Mouse (Mus musculus) lung, embryonic 15.5 days (tissue): ENCODE data around the gene Lrrc4b. TPM values are rescaled to one million over a fixed set of nuclear protein-coding genes. Genes with fewer than 3 reads are reported as not detected.

Experiments
- ATAC-seq: fragments of 200-750 bp; cut with Nextera tagmentation; 2 replicates; pipeline ENCODE4 v1.8.0; 2017; ENCODE audit warnings: moderate number of reproducible peaks, borderline replicate concordance; ENCODE audit not compliant: low FRiP score, low TSS enrichment; ENCODE audit errors: extremely low read depth
- H3K27ac ChIP-seq: fragments of 300-500 bp; sonication (generic); 2 replicates; pipeline ENCODE4 v1.5.1; 2015; ENCODE audit warnings: moderate library complexity, mild to moderate bottlenecking, inconsistent platforms
- H3K27me3 ChIP-seq: fragments of 300-500 bp; sonication (generic); 2 replicates; pipeline ENCODE4 v1.6.1; 2015; ENCODE audit warnings: inconsistent platforms
- H3K36me3 ChIP-seq: fragments of 300-500 bp; sonication (generic); 2 replicates; pipeline ENCODE4 v1.6.1; 2015; ENCODE audit warnings: inconsistent platforms
- H3K4me1 ChIP-seq: fragments of 300-500 bp; sonication (generic); 2 replicates; pipeline ENCODE4 v1.6.1; 2015; ENCODE audit warnings: inconsistent platforms
- H3K4me2 ChIP-seq: fragments of 300-500 bp; sonication (generic); 2 replicates; pipeline ENCODE4 v1.6.1; 2015; ENCODE audit warnings: inconsistent platforms, mild to moderate bottlenecking, moderate library complexity
- H3K4me3 ChIP-seq: fragments of 300-500 bp; sonication (generic); 2 replicates; pipeline ENCODE4 v1.5.1; 2015; ENCODE audit warnings: mild to moderate bottlenecking, inconsistent platforms
- H3K9ac ChIP-seq: fragments of 300-500 bp; sonication (generic); 2 replicates; pipeline ENCODE4 v1.6.1; 2015; ENCODE audit warnings: inconsistent platforms
- H3K9me3 ChIP-seq: fragments of 300-500 bp; sonication (generic); 2 replicates; pipeline ENCODE4 v1.6.1; 2016; ENCODE audit warnings: inconsistent platforms
- WGBS: fragments of 180-500 bp; shearing (Covaris S2); methylation state at CpG from one replicate; pipeline ENCODE4 v1.1.7; 2015; 5-methylcytosine and 5-hydroxymethylcytosine counted together
- polyA plus RNA-seq: library from polyadenylated mRNA; unstranded; fragments of >200 nt; fragmentation: Nextera tagmentation; extraction: Ambion mirVana; gene quantifications from 2 replicates; pipeline ENCODE4 v1.2.1, GENCODE M21; 2015

Lrrc4b gene
- polyA plus RNA-seq, 1 experiment from 2014 or later, result 0.98 TPM

DNA sequence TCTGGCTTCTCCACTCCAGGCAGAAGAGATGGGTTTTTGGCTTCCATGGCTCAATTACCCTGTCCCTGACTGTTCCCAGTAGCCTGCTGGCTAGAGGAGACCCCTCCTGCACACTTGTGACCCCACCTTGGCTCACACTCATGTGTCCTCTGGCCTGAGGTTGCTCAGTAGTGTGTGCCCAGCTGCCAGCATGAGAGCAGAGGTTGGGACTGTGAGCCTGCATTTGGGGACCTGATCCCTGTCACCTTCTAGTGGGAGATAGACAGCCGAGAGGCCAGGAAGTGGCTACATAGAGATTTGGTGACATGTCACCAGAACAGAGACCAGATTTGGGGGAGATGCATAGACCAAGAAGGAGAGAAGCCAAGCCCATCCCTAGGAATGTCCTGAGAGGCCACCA lies 8.4 kb downstream of the Lrrc4b start:
- ATAC-seq, result no peak
- no peaks in the 10 kb centered on the region for H3K36me3 ChIP-seq
- no peak overlapping the region for H3K27ac ChIP-seq
- H3K4me1 ChIP-seq, result peaks cover 6% of the 10 kb centered on the region; the same call in 1 of the 2 replicates
- H3K4me2 ChIP-seq, result no peak overlapping the region
- H3K9me3 ChIP-seq, result no peaks in the 10 kb centered on the region
- WGBS, result 60% methylated on average over 1 of the region's 1 CpGs
- H3K4me3 ChIP-seq, result no peak overlapping the region
- H3K9ac ChIP-seq, result no peak overlapping the region
- H3K27me3 ChIP-seq, result peaks cover 53% of the 10 kb centered on the region

DNA sequence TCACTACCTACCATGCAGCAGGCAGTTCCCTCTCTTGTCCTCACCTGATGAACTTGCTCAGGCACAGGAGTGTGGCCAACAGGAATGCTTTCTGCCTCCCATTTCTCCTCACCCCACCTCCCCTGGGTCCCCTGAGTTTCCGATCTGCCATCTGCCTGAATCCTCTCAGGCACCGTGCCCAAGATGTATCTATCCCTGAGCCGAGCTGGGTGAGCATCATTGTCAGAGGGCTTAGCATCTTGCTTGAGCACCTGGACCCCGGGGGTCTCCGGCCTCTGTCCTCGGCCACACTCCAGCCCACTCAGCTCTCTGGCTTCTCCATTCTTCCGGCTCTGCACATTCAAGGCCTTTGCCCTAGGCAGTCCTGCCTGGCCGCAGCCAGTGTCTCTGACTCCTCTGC lies 9.1 kb downstream of the Lrrc4b start:
- Histone ChIP-seq H3K27ac (no peak overlapping the region), H3K27me3 (peaks cover 60% of the 10 kb centered on the region), H3K36me3 (no peaks in the 10 kb centered on the region), H3K9ac (no peak overlapping the region), H3K4me1 (peaks cover 7% of the 10 kb centered on the region; the same call in 1 of the 2 replicates), H3K4me3 (no peak overlapping the region), H3K4me2 (no peak overlapping the region), H3K9me3 (no peaks in the 10 kb centered on the region)
- ATAC-seq, result no peak
- WGBS, result 58% methylated on average over 8 of the region's 8 CpGs

DNA sequence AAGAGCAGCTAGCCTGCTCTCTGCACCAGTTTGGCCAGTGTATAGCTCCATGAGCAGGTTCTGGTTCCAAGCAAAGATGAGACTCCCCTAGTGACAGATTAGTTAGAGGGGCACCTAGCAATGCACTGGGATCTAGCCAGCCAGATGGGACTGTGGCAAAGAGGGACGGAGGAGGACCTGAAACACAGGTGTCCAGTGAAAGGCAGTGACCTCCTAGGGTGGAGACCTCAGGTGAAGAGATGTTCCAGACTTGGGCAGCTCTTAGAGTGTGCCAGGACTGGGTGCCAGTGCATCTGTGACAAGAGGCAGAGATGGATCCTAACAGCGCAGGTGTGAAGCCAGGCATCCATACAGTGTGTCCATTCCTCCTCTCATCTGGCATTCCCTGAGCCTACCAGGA lies 10.9 kb downstream of the Lrrc4b start:
- peaks cover 7% of the 10 kb centered on the region; the same call in 1 of the 2 replicates for H3K4me1 ChIP-seq
- H3K4me3 ChIP-seq, result no peak overlapping the region
- no peak overlapping the region for H3K4me2 ChIP-seq
- H3K27ac ChIP-seq, result no peak overlapping the region
- peaks cover 68% of the 10 kb centered on the region for H3K27me3 ChIP-seq
- no peak overlapping the region for H3K9ac ChIP-seq
- no peaks in the 10 kb centered on the region for H3K36me3 ChIP-seq
- 85% methylated on average over 2 of the region's 2 CpGs for WGBS
- ATAC-seq, result no peak
- no peaks in the 10 kb centered on the region for H3K9me3 ChIP-seq

DNA sequence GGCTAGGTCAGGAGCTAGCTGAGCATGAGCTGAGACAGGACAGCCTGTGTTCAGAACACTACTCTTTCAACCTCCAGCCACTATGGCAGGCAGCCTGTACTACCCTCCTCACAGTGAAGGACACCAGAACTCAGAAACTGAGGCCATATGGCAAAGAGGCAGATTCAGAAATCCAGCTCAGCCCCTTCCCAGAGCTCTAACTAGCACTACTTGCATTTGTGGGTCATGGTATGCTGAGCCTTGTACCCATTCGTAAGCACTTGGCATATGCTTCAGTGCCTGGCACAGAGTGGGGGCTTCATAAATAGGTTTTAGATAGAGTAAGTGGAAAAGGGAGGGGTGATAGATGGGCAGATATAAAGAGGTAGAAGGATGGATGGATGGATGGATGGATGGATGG lies 11.7 kb downstream of the Lrrc4b start:
- Histone ChIP-seq H3K36me3 (no peaks in the 10 kb centered on the region), H3K27ac (no peak overlapping the region), H3K27me3 (peaks cover 73% of the 10 kb centered on the region), H3K4me3 (no peak overlapping the region), H3K4me2 (no peak overlapping the region), H3K9me3 (no peaks in the 10 kb centered on the region), H3K9ac (no peak overlapping the region), H3K4me1 (peaks cover 7% of the 10 kb centered on the region; the same call in 1 of the 2 replicates)
- ATAC-seq, result no peak
- 63% methylated on average over 1 of the region's 1 CpGs for WGBS

DNA sequence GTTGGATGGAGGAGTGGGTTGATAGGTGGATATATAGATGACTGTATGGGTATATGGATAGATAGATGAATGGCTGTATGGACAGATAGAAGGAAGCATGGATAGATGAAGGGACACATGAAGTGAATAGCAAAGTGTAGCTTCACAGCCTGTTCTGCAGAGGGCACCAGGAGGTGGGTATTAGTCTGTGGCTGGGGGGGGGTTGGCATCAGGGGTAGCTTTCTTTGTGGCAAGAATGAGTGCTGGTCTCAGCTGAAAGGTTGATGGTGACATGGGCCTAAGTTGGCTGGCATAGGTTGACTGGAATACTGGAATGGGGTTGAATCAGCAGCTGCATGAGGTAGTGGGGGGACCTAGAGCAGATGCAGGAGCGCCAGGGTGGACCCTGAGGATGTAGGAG lies 12.4 kb downstream of the Lrrc4b start:
- Histone ChIP-seq H3K27ac (no peak overlapping the region), H3K9me3 (no peaks in the 10 kb centered on the region), H3K27me3 (peaks cover 80% of the 10 kb centered on the region), H3K4me2 (no peak overlapping the region), H3K4me1 (peaks cover 7% of the 10 kb centered on the region; the same call in 1 of the 2 replicates), H3K36me3 (no peaks in the 10 kb centered on the region), H3K9ac (no peak overlapping the region), H3K4me3 (no peak overlapping the region; the same call in 1 of the 2 replicates)
- 0% methylated on average over 1 of the region's 1 CpGs for WGBS
- ATAC-seq, result no peak

DNA sequence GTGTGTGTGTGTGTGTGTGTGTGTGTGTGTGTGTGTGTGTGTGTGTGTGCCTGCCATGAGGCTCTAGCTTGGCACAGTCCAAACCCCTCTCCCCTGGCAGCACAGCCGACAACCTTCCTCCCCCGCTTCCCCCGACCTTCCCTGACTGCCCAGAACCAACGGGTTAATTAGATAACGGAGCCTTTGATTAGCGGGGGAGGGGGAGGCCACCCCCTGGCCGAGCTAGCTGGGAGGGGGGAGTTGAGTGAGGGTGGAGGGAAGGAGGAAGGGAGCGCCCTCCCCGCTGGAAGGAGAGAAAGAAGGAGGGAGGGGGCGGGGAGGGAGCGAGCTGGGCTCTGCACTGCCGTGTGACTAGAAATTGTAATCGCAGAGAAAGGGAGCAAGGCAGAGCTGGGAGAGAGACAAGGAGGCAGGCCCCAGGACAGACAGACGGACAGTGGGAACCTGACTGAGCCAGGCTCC lies 12.9 kb downstream of the Lrrc4b start:
- Histone ChIP-seq H3K27ac (no peak overlapping the region), H3K4me2 (peak overlapping the region; percentile 56), H3K4me1 (peaks cover 7% of the 10 kb centered on the region; the same call in 1 of the 2 replicates), H3K27me3 (peaks cover 85% of the 10 kb centered on the region), H3K4me3 (peak overlapping the region; percentile 38), H3K36me3 (no peaks in the 10 kb centered on the region), H3K9ac (peak overlapping the region; percentile 42), H3K9me3 (no peaks in the 10 kb centered on the region)
- ATAC-seq, result peak; percentile 32; the same call in 1 of the 2 replicates
- 2% methylated on average over 14 of the region's 14 CpGs for WGBS

DNA sequence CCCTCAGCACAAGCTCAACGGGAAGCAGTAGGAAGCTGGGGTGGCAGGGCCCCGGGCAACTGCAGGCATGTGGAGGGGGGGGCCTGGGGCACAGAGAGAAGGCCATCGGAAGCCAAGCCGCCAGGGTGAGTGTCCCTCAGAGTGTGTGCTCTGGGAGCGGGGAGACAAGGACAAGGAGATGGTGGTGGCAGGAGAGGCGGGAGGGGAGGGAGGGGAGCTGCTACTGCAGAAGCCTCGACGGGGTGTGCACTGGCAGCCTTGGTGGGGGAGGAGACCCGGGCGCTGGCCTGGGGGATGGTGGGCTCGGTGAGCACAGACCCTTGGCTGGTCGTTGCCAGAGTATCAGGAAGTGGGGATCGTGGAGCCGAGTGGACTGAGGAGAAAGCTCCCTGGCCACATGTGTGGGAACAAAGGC lies 13.6 kb downstream of the Lrrc4b start:
- H3K9ac ChIP-seq, result peak overlapping the region; percentile 42
- peak overlapping the region; percentile 38 for H3K4me3 ChIP-seq
- ATAC-seq, result no peak
- peaks cover 7% of the 10 kb centered on the region; the same call in 1 of the 2 replicates for H3K4me1 ChIP-seq
- no peak overlapping the region for H3K27ac ChIP-seq
- no peaks in the 10 kb centered on the region for H3K9me3 ChIP-seq
- 1% methylated on average over 14 of the region's 14 CpGs for WGBS
- H3K27me3 ChIP-seq, result peaks cover 85% of the 10 kb centered on the region
- no peaks in the 10 kb centered on the region for H3K36me3 ChIP-seq
- peak overlapping the region; percentile 56 for H3K4me2 ChIP-seq

DNA sequence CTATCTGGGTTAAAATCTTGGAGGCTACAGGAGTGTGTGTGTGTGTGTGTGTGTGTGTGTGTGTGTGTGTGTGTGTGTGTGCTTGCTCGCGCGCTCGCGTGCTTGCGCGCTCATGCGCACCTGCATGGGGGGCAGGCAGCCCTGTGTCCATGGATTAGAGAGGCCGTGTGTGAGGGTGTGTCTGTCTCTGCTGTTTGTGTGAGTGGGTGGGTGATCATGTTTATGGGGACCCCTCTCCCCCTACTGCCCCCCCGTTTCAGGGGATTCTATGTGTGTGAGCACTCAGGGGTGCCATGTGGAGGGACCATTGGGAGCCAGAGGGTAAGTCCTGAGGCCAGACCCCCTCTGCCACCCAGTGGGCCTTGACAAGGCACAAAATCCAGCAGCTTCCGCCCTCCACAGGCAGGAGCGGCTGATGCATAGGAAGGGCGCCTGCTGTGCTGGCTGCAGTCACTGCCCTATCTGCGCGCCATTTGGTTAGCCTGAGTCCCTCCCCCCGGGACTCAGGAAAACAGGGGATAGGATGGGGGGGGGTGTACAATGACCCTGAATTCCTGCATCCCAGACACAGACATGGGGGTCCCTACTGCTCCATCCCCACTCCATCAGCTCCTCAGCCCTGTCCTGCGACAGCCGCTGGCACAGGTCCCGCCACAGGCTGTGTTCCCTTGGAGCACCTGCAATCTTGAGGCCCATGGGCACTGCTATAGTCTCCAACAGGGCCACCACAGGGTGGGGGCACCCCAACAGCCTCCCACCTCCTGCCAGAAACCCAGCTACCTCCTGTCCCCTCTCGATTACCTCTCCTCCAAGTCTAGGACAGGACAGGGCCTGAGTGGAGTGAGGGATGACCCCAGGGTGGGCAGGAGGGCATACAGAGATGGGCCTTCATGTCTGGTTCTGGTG lies 14.7 kb downstream of the Lrrc4b start:
- Histone ChIP-seq H3K27me3 (peaks cover 76% of the 10 kb centered on the region), H3K4me3 (peak overlapping the region; percentile 38), H3K4me1 (peaks cover 7% of the 10 kb centered on the region; the same call in 1 of the 2 replicates), H3K27ac (no peak overlapping the region), H3K9me3 (no peaks in the 10 kb centered on the region), H3K36me3 (no peaks in the 10 kb centered on the region), H3K4me2 (peak overlapping the region; percentile 56), H3K9ac (no peak overlapping the region)
- WGBS, result 8% methylated on average over 20 of the region's 20 CpGs
- peak; percentile 28; the same call in 1 of the 2 replicates for ATAC-seq

DNA sequence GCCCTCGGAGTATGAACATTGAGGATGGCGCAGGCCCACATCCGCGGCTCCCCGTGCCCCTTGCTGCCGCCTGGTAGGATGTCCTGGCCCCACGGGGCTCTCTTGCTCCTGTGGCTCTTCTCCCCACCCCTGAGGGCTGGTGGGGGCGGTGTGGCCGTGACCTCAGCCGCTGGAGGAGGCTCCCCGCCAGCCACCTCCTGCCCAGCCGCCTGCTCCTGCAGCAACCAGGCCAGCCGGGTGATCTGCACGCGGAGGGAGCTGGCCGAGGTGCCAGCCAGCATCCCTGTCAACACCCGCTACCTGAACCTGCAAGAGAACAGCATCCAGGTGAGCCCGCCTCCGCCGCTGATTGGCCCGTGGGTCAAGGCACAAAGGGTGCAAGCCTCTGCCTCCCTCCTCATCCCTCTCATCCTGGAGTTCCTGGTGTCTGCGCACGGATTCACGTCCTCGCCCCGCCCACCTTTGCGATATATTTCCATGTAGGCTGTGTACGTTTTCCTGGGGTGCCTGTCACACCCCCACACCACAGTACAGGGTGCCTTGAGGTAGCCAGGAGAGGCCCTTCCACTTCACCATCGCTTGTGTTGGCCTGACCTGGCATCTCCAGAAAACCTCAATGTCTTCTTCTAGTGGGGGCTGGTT lies 16.2 kb downstream of the Lrrc4b start:
- Histone ChIP-seq H3K9ac (no peak overlapping the region), H3K4me3 (no peak overlapping the region), H3K4me2 (no peak overlapping the region), H3K9me3 (no peaks in the 10 kb centered on the region), H3K27me3 (peaks cover 67% of the 10 kb centered on the region), H3K4me1 (peaks cover 7% of the 10 kb centered on the region; the same call in 1 of the 2 replicates), H3K27ac (no peak overlapping the region), H3K36me3 (no peaks in the 10 kb centered on the region)
- ATAC-seq, result no peak
- WGBS, result 17% methylated on average over 29 of the region's 29 CpGs

DNA sequence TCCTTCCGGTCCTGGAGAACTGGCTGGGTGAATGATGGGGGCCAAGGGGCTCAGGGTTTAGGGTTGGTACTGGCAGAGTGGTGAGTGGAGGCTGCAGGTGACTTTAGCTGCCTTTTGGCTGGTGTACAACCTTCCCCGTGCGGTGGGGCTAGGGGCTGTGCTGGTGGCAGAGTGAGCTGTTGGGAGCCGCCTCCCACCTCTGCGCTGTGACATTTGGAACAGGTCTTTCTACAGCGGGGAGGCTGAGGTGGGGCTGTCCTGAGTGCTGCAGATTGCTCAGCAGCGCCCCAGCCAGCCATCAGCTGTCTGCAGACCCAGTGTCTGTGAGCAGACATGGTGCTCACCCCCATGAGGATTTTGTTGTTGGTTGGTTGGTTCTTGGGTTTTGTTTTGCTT lies 16.7 kb downstream of the Lrrc4b start:
- peaks cover 7% of the 10 kb centered on the region; the same call in 1 of the 2 replicates for H3K4me1 ChIP-seq
- no peak overlapping the region for H3K4me3 ChIP-seq
- H3K36me3 ChIP-seq, result no peaks in the 10 kb centered on the region
- no peak overlapping the region for H3K9ac ChIP-seq
- H3K4me2 ChIP-seq, result no peak overlapping the region
- H3K27me3 ChIP-seq, result peaks cover 61% of the 10 kb centered on the region
- ATAC-seq, result no peak
- H3K27ac ChIP-seq, result no peak overlapping the region
- no peaks in the 10 kb centered on the region for H3K9me3 ChIP-seq
- WGBS, result 23% methylated on average over 7 of the region's 7 CpGs

DNA sequence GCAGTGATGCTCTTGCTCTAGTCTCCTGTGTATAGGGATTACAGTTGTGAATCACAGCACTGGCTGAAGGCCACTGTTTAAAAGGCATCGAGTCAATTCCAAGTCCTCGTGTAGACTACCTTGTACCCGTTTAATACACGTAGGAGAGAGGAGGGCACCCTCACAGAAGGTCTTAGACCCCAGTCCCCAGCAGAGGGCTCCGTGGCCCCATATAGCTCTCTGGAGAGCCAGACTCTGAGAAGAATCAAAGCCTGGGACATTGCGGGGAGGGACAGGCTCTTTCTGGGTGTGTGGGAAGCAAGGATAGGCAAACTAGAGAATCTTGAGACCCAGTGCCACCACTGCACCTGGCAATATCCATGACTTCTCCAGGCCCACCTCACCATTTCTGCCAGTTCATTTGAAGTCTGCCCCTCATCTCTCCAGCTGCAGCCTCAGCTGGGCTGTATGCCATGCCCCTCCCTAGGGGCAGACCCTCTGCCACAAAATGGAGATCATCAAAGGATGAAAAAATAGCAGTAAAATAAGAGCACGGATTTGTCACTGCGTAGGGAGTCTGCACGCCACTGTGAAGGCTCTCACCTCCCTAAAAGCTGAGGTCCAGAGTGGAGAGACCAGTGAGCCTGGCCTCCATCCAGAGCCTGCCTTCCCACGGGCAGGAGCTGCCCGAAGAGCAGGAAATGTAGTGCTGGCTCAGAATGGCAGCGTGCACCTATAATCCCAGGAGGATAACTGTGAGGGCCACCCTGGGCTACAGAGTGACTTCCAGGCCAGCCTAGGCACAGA lies 17.4 kb downstream of the Lrrc4b start:
- WGBS, result 39% methylated on average over 12 of the region's 12 CpGs

More for the DNA sequence above, 17.4 kb downstream of the Lrrc4b start:
- peaks cover 7% of the 10 kb centered on the region; the same call in 1 of the 2 replicates for H3K4me1 ChIP-seq
- no peak overlapping the region for H3K4me2 ChIP-seq
- H3K27me3 ChIP-seq, result peaks cover 54% of the 10 kb centered on the region
- ATAC-seq, result no peak
- no peak overlapping the region for H3K4me3 ChIP-seq
- H3K9ac ChIP-seq, result no peak overlapping the region
- H3K36me3 ChIP-seq, result no peaks in the 10 kb centered on the region
- H3K9me3 ChIP-seq, result no peaks in the 10 kb centered on the region
- H3K27ac ChIP-seq, result no peak overlapping the region
